Mouse (Mus musculus): ENCODE measurements at regions not wholly inside any gene's neighbourhood (a gene's known extent, or its start where the extent isn't known, plus 50 kb on each side); places are given as distances from the start of the nearest gene placed in this dataset.

DNA sequence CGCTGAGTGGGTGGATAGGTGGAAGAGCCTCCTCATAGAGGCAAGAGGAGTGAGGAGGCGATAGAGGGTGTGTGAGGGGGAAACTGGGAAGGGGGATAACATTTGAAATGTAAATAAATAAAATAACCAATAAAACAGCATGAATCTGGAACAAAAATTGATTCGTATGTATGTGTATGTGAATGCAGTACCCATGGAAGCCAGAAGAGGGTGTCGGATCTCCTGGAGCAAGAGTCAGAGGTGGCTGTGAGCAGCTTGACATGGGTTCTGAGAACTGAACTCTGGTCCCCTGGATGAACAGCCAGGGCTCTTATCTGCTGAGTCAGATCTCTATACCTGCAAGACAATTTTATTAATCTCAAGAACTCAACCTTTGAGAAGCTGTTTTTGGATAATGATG, 81.4 kb downstream of the Tfap2b start:
- TF ChIP-seq CTCF (conservative IDR thresholded peaks at IDR 0.05; ENCODE audit: insufficient read depth, insufficient read length, low read depth, low read length) (no peak), POLR2A (IDR thresholded peaks at IDR 0.05; ENCODE audit: low read depth, low read length) (no peak)

All from kidney, adult 2 months (tissue).